Mouse (Mus musculus): ENCODE data around the gene Sfxn4.

GRCm38 (mm10) chr19:60903971-60904370, 42.7 kb upstream of the Sfxn4 start:
- TF ChIP-seq HCFC1 (IDR thresholded peaks at IDR 0.05; ENCODE audit: borderline replicate concordance, insufficient read depth, low read length) = no peak
- no peak for TF ChIP-seq CHD2 (IDR thresholded peaks at IDR 0.05; ENCODE audit: low read depth, low read length)
- no peak for TF ChIP-seq MAFK (IDR thresholded peaks at IDR 0.05; ENCODE audit: insufficient read depth, low read depth, low read length)

Measured in ES-E14 (cell line).